Mouse (Mus musculus) MEL (cell line): ENCODE measurements around the gene Nwd2. TPM values are rescaled to one million over a fixed set of nuclear protein-coding genes. Genes with fewer than 3 reads are reported as not detected.

Experiments used
- DNase-seq: peaks from one replicate; pipeline ENCODE4 v3.0.0; 2011; ENCODE audit warnings: low read depth, low spot score
- H3K27ac ChIP-seq: 2 replicates; pipeline ENCODE4 v1.5.1; 2012; ENCODE audit warnings: low read depth, mild to moderate bottlenecking, control low read depth, low read length, moderate library complexity; ENCODE audit not compliant: control insufficient read depth
- H3K27me3 ChIP-seq, 2 experiments: fragments of 150-350 bp in 1 of 2; sonication (generic) in 1 of 2; 2 replicates each; pipeline ENCODE4 v1.6.1; 2012; ENCODE audit warnings: low read length in 2 of 2, mild to moderate bottlenecking in 2 of 2, improper control_type of control experiment in 1 of 2, moderate library complexity in 1 of 2; ENCODE audit not compliant: insufficient read depth in 2 of 2, control insufficient read depth in 1 of 2
- H3K36me3 ChIP-seq, 2 experiments: 2 replicates each; pipeline ENCODE4 v1.6.1; 2012 to 2014; ENCODE audit warnings: low read length in 2 of 2, improper control_type of control experiment in 1 of 2, inconsistent platforms in 1 of 2, mild to moderate bottlenecking in 1 of 2; ENCODE audit not compliant: insufficient read depth in 2 of 2, control insufficient read depth in 1 of 2
- H3K4me1 ChIP-seq, 2 experiments: fragments of 150-350 bp in 1 of 2; sonication (generic) in 1 of 2; 2 replicates each; pipeline ENCODE4 v1.6.1; 2012; ENCODE audit warnings: low read length in 2 of 2, improper control_type of control experiment in 1 of 2, mild to moderate bottlenecking in 1 of 2; ENCODE audit not compliant: insufficient read depth in 2 of 2, control insufficient read depth in 1 of 2
- H3K4me3 ChIP-seq, 2 experiments: fragments of 150-350 bp in 1 of 2; sonication (generic) in 1 of 2; 2 replicates each; pipeline ENCODE4 v1.5.1; 2012; ENCODE audit warnings: low read depth in 2 of 2, low read length in 2 of 2, mild to moderate bottlenecking in 2 of 2, moderate library complexity in 2 of 2, control low read depth in 1 of 2, improper control_type of control experiment in 1 of 2; ENCODE audit not compliant: control insufficient read depth in 1 of 2, insufficient read depth in 1 of 2
- H3K79me2 ChIP-seq: 2 replicates; pipeline ENCODE4 v1.6.1; 2012; ENCODE audit warnings: mild to moderate bottlenecking, low read length, moderate library complexity; ENCODE audit not compliant: control insufficient read depth, poor library complexity, insufficient read depth
- H3K9ac ChIP-seq: 2 replicates; pipeline ENCODE4 v1.6.1; 2012; ENCODE audit warnings: low read depth, mild to moderate bottlenecking, control low read depth, low read length, moderate library complexity; ENCODE audit not compliant: control insufficient read depth, poor library complexity, severe bottlenecking
- H3K9me3 ChIP-seq: fragments of 150-350 bp; sonication (generic); replicated peaks from 2 replicates; pipeline ENCODE4 v1.6.1; 2012; ENCODE audit warnings: mild to moderate bottlenecking, low read length, improper control_type of control experiment, moderate library complexity; ENCODE audit not compliant: insufficient read depth
- BHLHE40 ChIP-seq: IDR thresholded peaks from 2 replicates; pipeline ENCODE4 v1.6.1; 2012; ENCODE audit warnings: low read depth, mild to moderate bottlenecking, inconsistent platforms, low read length, improper control_type of control experiment, borderline replicate concordance
- CHD2 ChIP-seq: IDR thresholded peaks from 2 replicates; pipeline ENCODE4 v1.6.1; 2011; ENCODE audit warnings: low read length, improper control_type of control experiment
- CTCF ChIP-seq, 3 experiments: IDR thresholded peaks in 2 of 3; conservative IDR thresholded peaks in 1 of 3; 2 replicates each; pipeline ENCODE4 v1.5.1; 2011 to 2012; ENCODE audit warnings: low read length in 3 of 3, low read depth in 2 of 3, mild to moderate bottlenecking in 2 of 3, improper control_type of control experiment in 1 of 3, inconsistent platforms in 1 of 3, mixed read lengths in 1 of 3, moderate library complexity in 1 of 3; ENCODE audit not compliant: control insufficient read depth in 1 of 3, insufficient read depth in 1 of 3, poor library complexity in 1 of 3, severe bottlenecking in 1 of 3
- EP300 ChIP-seq, 2 experiments: IDR thresholded peaks; 2 replicates each; pipeline ENCODE4 v1.6.1; 2011; ENCODE audit warnings: improper control_type of control experiment in 2 of 2, low read length in 2 of 2, low read depth in 1 of 2, mild to moderate bottlenecking in 1 of 2
- GATA1 ChIP-seq: IDR thresholded peaks from 2 replicates; pipeline ENCODE4 v1.6.1; 2011; ENCODE audit warnings: low read depth, low read length, improper control_type of control experiment
- HCFC1 ChIP-seq: IDR thresholded peaks from 2 replicates; pipeline ENCODE4 v1.6.1; 2012; ENCODE audit warnings: low read depth, mild to moderate bottlenecking, inconsistent platforms, low read length, improper control_type of control experiment, moderate library complexity
- KAT2A ChIP-seq: conservative IDR thresholded peaks from 2 replicates; pipeline ENCODE4 v1.6.1; 2012; ENCODE audit warnings: low read depth, low read length, improper control_type of control experiment, inconsistent platforms
- MAZ ChIP-seq: IDR thresholded peaks from 2 replicates; pipeline ENCODE4 v1.6.1; 2012; ENCODE audit warnings: low read depth, mild to moderate bottlenecking, inconsistent platforms, low read length, improper control_type of control experiment
- MEF2A ChIP-seq: IDR thresholded peaks from 2 replicates; pipeline ENCODE4 v1.6.1; 2014; ENCODE audit warnings: low read depth, mild to moderate bottlenecking, inconsistent platforms, low read length, improper control_type of control experiment; ENCODE audit not compliant: poor library complexity, insufficient replicate concordance, severe bottlenecking; ENCODE audit errors: extremely low read depth
- MYB ChIP-seq: IDR thresholded peaks from 2 replicates; pipeline ENCODE4 v1.6.1; 2011; ENCODE audit warnings: mild to moderate bottlenecking, low read depth, low read length, improper control_type of control experiment
- NELFE ChIP-seq: IDR thresholded peaks from 2 replicates; pipeline ENCODE4 v1.6.1; 2011; ENCODE audit warnings: low read depth, low read length, improper control_type of control experiment
- POLR2AphosphoS2 ChIP-seq: IDR thresholded peaks from 2 replicates; pipeline ENCODE4 v1.6.1; 2011; ENCODE audit warnings: low read length, improper control_type of control experiment
- SMC3 ChIP-seq: IDR thresholded peaks from 2 replicates; pipeline ENCODE4 v1.6.1; 2011; ENCODE audit warnings: low read depth, low read length, improper control_type of control experiment
- TBP ChIP-seq: IDR thresholded peaks from 2 replicates; pipeline ENCODE4 v1.8.0; 2011; ENCODE audit warnings: low read depth, low read length, improper control_type of control experiment
- TCF12 ChIP-seq: IDR thresholded peaks from 2 replicates; pipeline ENCODE4 v1.6.1; 2014; ENCODE audit warnings: low read depth, mild to moderate bottlenecking, inconsistent platforms, low read length, improper control_type of control experiment, moderate library complexity
- UBTF ChIP-seq: IDR thresholded peaks from 2 replicates; pipeline ENCODE4 v1.6.1; 2012; ENCODE audit warnings: low read depth, mild to moderate bottlenecking, inconsistent platforms, low read length, improper control_type of control experiment, moderate library complexity, borderline replicate concordance; ENCODE audit not compliant: insufficient read depth
- USF1 ChIP-seq: IDR thresholded peaks from 2 replicates; pipeline ENCODE4 v1.6.1; 2014; ENCODE audit warnings: low read depth, mild to moderate bottlenecking, inconsistent platforms, low read length, improper control_type of control experiment, moderate library complexity
- ZKSCAN1 ChIP-seq: IDR thresholded peaks from 2 replicates; pipeline ENCODE4 v1.6.1; 2012; ENCODE audit warnings: low read depth, mild to moderate bottlenecking, inconsistent platforms, low read length, improper control_type of control experiment, moderate library complexity
- polyA plus RNA-seq, 2 experiments: library from polyadenylated mRNA; stranded (reverse) in 1 of 2; unstranded in 1 of 2; fragments of >175 nt in 1 of 2; fragments of >200 nt in 1 of 2; gene quantifications; 2 replicates each; pipeline versions ENCODE4 v1.2.1 to v1.2.4; 2012; ENCODE audit warnings: low replicate concordance in 2 of 2, low read depth in 1 of 2; ENCODE audit not compliant: insufficient read length in 2 of 2, insufficient read depth in 1 of 2, missing spikeins in 1 of 2
- total RNA-seq: library from RNA; depleted of rRNA; stranded (reverse); fragments of 300-350 nt; gene quantifications from 2 replicates; pipeline ENCODE4 v1.2.3, GENCODE M21; 2012

Gene Nwd2
- total and polyA plus RNA-seq, 3 experiments, result not detected

DNA sequence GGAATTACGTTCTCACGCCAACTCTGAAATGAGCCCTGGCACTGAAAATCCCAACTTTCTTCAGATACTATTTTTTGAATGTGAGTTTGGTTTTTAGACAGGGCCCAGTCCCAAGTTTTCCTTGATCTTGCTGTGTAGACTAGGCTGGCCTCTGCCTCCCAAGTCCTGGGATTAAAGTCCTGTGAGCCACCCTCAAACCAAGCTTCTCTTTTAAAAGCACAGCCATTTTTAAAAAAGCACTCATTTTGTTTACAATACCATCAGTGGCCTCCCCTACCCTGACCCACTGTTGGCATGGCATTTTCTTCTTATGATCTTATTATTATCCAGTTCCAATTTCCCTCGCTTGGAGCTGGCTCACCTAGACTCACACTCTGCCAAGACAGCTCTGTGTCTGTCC lies 185.5 kb downstream of the Nwd2 start:
- no peak for TF ChIP-seq MEF2A
- no peak for TF ChIP-seq ZKSCAN1
- TF ChIP-seq HCFC1, result no peak
- TF ChIP-seq, all 39 proteins: peak for 0
- Histone ChIP-seq H3K27me3 (no peaks in the 10 kb centered on the region; a peak in 1 of 4 replicates), H3K9me3 (no peaks in the 10 kb centered on the region), H3K4me3 (no peak overlapping the region), H3K4me1 (peaks cover 0 to 2% of the 10 kb centered on the region in 2 experiments; a peak in 1 of 4 replicates), H3K79me2 (no peaks in the 10 kb centered on the region), H3K27ac (no peak overlapping the region), H3K36me3 (no peaks in the 10 kb centered on the region), H3K9ac (no peak overlapping the region)
- DNase-seq, result no peak

- no peak for DNase-seq
- H3K27ac ChIP-seq, result no peak overlapping the region
Measured at GRCm38 (mm10) chr5:63837115-63837514, 188.2 kb downstream of the Nwd2 start.

GRCm38 (mm10) chr5:63837851-63838250 lies 188.9 kb downstream of the Nwd2 start:
- no peaks in the 10 kb centered on the region for H3K36me3 ChIP-seq
- no peaks in the 10 kb centered on the region for H3K4me1 ChIP-seq
- no peaks in the 10 kb centered on the region for H3K9me3 ChIP-seq
- DNase-seq, result no peak
- H3K79me2 ChIP-seq, result no peaks in the 10 kb centered on the region
- no peaks in the 10 kb centered on the region; a peak in 1 of 4 replicates for H3K27me3 ChIP-seq
- no peak overlapping the region for H3K9ac ChIP-seq
- no peak overlapping the region for H3K27ac ChIP-seq
- H3K4me3 ChIP-seq, result no peak overlapping the region
- TF ChIP-seq MAZ, result no peak
- no peak for TF ChIP-seq KAT2A
- no peak for TF ChIP-seq EP300 (IDR thresholded peaks at IDR 0.05; ENCODE audit: low read depth in 1 of 2, low read length in 2 of 2)
- no peak for TF ChIP-seq SMC3
- TF ChIP-seq GATA1, result no peak
- no peak for TF ChIP-seq TCF12
- no peak for TF ChIP-seq NELFE
- no peak for TF ChIP-seq BHLHE40
- no peak for TF ChIP-seq UBTF

More at GRCm38 (mm10) chr5:63837115-63837514, 188.2 kb downstream of the Nwd2 start:
- Histone ChIP-seq H3K79me2 (no peaks in the 10 kb centered on the region), H3K9ac (no peak overlapping the region), H3K9me3 (no peaks in the 10 kb centered on the region), H3K36me3 (no peaks in the 10 kb centered on the region), H3K4me3 (no peak overlapping the region)
- TF ChIP-seq KAT2A (no peak), CTCF (IDR thresholded peaks at IDR 0.05 in 2 of 3, conservative IDR thresholded peaks at IDR 0.05 in 1 of 3; ENCODE audit: control insufficient read depth in 1 of 3, insufficient read depth in 1 of 3, low read depth in 2 of 3, low read length in 3 of 3, poor library complexity in 1 of 3, severe bottlenecking in 1 of 3) (no peak), UBTF (no peak), TBP (no peak), USF1 (no peak), MYB (no peak), ZKSCAN1 (no peak), POLR2AphosphoS2 (no peak), BHLHE40 (no peak), CHD2 (no peak), MEF2A (no peak)
- TF ChIP-seq, all 39 proteins: peak for 0
- Histone ChIP-seq H3K27me3 (no peaks in the 10 kb centered on the region; a peak in 1 of 4 replicates), H3K4me1 (no peaks in the 10 kb centered on the region)
